Mouse (Mus musculus): ENCODE data around the gene Cldn10.
"Not testable (repeated sequence)": the region's sequence is repeated elsewhere in the genome, so short reads cannot be mapped to it uniquely, and the experiment has no call there.

Cldn10 gene

DNA sequence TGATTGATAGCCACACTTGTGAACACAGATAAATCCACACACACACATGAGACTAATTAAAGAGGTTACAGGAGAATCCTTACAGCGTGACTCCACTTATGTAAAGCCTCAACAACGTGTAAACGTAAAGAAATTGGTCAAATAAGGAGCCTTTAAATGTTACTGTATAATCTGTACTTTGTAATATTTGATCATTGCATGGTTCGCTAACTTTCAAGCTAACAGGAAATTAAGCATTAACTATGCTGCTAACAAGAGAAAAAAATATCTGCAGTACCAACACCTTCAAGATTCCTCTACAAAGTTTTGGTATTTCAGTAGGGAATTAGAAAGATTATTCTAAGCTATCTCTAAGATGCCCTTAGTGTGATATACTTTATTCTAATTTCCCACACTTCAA lies at the start of gene Cldn10:
Cldn10 (plus strand) TSS at position 288 of the 400 bp plus-strand sequence.
- DNase-seq (ENCODE audit: low read depth): no peak

DNA sequence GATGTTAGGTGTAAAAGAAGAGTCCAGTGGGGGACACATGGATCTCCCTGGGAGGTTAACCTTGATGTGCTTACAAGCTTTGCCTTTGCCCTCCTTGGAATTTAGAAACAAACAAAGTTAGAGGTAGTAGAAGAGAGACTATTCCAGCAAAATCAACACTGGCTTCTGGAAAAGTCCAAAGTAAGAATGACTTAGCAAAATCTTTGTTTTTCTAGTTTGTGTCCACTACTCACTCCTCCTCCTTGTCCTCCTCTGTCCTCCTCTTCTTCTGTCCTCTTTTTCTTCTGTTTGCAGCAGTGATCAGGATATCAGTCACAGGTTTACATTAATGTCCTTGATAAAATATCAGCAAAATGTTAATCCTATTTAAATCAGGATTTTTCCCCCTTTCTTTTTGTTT lies 45.9 kb upstream of the Cldn10 start:
- DNase-seq (ENCODE audit: low read depth): no peak

DNA sequence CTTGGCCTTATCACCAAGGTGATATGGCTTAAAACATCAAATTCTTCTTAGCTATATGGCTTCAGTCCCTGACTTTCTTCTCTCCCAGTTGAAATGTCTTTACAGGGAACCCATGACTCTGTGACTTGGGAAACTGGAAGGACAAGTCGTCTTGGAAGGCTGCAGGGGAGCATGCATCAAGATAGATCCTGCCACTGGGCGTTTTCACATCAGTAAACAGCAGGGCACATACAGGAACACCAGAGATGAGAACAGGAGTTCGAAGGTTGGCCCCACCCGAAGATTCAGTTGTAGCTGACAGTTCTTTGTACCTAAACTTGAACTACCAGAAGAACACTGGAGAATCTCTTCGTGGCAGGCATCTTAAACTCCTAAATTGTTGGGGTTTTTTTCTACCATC lies 44.8 kb upstream of the Cldn10 start:
- DNase-seq (ENCODE audit: low read depth): no peak

DNA sequence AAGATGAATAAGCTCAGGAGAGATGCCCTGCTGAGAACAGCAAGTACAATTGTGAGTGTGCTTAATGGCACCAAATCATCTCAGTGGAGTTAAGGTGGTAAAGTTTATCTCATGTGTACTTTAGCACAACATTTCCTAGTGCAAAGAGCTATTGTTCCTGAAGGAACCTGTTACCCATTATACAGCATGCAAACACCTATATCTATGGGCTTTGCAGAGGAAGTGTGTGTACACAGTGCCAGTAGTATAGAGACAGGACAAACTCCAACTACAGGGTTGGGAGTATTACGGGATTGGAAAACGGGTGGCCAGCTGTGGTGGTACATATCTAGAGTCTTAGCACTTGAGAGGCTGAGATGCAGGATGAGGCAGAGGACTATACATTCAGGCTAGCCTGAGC lies 38.6 kb upstream of the Cldn10 start:
- no peak for DNase-seq (ENCODE audit: low read depth)

DNA sequence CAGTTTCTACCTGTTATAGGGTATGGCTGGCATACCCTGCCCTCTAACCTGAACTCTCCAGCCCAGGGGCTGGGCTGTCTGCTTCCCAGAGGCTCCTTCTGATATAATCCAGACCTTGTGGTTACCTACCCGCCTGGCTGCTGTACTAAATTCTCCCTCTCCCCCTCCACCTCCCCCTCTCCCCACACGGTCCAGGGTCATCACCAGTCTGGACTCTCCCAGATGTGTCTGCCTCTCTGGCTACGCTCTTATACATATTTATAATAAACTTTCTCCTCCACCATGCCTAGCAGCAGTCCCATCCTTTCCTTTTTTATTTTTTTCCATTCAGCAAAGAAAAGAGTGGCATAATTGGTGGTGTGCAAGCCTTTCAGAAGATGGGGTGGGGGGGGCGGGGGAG lies 38.0 kb upstream of the Cldn10 start:
- DNase-seq (ENCODE audit: low read depth): no peak

DNA sequence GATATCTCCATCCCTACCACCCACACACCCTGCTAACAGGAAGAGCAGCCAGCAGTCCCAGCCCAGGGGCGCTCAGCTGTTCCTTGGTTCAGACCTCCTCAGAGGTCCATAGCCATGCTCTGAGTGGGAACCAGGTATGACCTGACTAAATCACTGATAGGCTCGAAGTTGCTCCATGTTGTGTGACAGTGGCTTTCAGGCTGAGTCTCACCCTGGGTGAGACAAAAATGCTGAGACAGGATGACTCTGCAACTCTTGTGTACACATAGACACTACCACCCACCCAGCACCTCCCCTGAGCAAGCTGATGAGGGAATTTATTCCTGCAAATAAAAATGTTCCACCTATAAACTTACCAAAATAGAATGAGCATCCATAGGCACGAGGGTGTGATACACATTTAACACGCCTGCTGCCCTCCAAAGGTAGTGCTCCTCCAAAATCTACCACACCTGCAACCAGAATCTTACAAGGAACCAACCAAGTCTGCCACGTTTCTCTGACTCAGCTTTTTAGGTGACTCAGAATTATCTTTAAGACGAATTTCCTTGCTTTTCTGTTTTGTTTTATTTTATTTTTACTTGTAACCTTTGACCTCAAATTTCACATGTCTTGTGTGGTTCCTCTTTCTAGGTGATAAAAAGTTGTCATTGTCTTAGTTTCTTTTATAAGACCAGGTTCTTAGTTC lies 37.1 kb upstream of the Cldn10 start:
- no peak for DNase-seq (ENCODE audit: low read depth)

DNA sequence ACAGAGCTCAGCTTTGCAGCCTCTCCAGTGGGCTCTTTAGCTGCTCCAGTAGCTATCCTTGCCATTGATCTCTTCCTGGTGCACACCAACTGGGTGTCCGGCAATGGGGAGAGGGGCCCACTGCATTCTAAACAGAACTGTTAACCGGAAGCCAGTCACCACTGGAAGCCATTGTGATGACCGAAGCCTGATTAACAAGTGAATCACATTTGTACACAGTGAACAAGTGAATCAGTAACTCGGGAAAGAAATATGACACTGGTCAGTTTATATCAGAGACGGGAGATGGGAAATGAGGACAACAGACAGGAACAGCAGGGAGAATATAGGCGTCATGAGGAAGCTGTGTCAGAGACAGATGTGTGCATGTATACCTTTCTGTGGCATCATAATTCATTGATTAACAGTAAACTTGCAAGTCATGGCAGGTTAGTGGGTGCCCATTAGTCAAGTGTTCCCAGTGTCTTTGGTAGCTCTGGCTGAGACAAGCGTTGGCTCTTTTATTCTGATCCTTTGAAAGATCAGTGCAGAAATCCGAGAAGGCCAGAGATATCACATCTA lies 36.4 kb upstream of the Cldn10 start:
- no peak for DNase-seq (ENCODE audit: low read depth)

DNA sequence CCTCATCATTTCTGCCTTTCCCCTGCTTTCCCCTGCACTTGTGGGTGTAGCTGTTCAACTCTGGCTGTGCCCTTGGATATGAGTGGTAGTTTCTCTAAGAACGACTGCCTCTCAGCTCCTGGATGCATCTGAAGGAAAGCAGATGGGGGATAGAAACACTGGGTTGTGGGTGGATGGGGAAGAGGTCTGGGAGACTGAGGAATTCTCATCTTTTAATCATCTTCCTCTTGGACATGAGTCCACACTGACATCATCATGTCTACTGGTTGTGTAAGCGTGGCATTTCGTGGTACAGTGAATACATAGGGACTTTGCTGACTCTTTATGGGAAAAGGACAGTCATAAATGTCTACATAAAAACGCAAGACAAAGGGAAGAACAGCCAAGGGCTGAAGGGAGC lies 31.7 kb upstream of the Cldn10 start:
- DNase-seq (ENCODE audit: low read depth): no peak

DNA sequence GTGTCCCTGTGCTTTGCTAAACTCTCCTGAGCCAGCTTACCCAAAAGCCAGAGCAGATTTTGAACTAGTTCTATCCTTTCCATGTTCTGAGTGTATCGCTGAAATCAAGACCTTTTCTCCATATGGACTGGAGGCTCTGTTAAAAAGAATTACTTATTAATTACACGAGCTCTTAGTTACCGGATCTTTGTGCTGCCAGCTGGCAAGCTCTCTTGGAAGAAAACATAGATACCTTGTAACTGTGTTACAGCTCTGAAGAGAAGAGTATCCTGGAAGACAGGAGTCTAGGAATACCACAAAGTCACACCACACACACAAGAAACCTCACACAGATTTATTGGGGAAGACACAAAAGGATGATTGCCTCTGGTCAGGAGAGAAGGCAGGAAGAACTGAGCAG lies 31.1 kb upstream of the Cldn10 start:
- no peak for DNase-seq (ENCODE audit: low read depth)

DNA sequence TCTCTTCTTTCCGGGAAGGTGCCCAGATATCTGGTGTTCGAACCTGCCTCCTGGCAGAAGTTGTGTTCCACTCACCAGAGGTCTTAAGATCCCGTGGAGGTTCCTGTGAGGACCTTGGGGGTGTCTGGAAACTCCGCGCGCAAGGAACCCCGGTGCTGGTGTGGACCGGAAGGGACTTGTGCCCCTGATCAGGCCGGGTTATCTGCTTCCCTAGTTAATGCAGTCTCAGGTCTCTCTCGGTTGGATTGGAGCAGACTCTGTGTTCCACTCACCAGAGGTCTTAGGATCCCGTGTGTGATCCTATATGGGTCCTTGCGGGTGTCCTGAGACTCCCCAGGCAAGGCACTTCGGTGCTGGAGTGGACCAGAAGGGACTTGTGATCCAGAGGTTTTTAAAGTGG lies 24.3 kb upstream of the Cldn10 start:
- not testable (repeated sequence) for DNase-seq (ENCODE audit: low read depth)

DNA sequence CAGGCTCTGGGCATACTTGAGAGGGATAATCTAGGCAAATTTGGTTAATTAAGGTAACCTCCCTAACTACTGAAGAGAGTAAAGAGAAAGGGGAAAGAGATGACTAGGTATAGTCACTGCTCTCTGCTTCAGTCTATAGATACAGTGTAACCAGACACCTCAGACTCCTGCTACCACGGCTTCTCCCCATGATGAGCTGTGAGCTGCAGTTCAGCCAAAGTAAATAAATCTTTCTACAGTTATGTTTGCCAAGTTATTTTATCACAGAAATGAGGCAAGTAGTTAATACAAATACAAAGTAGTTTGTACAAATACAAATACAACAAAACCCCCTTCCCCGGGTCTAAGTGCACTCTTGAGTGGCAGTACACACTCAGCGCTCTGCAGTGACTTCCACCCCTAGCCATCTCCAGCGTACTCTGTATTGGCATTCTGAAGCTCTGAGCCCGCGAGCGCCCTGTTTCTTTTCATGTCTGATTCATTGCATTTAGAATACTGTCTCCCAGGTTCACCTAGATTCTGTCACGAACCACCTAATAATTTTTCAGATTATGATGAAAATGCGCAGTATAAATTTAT lies 23.7 kb upstream of the Cldn10 start:
- no peak for DNase-seq (ENCODE audit: low read depth)

DNA sequence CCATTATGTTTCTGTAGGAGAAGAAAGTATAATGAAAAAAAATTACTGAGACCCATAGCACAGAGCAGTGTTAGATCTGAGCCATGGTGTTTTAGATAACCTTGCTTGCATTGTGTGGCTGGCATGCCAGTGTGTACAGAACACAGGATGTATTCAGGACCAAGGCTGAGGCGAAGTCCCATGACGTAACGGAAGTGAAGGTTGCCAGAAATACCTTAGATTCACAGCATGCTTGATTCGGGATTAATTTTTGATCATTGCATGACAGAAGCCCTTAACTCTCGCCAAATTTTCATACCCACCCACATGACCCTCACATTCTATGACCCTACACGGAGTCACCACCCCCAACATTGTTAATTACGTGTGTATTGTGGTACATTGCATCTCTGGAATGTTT lies 22.4 kb upstream of the Cldn10 start:
- no peak for DNase-seq (ENCODE audit: low read depth)

DNA sequence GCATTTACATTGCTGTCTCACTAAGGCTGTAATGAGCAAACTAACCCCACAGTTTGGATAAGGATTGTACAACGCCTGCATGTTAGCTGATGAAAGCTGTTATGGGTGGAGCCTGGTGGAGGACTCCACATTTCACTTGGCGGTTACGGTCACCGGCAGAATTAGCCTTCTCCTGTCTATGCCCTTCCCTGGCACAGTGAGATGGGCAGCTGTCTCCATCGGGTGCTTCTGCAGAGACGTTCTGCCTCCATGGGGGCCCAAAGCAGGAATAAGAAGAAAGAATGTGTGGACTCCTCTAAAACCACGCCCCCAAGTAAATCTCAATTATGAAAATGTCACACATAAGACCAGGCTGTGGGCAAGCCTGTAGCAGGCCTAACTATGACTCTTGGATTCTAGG lies 21.8 kb upstream of the Cldn10 start:
- DNase-seq (ENCODE audit: low read depth): no peak

DNA sequence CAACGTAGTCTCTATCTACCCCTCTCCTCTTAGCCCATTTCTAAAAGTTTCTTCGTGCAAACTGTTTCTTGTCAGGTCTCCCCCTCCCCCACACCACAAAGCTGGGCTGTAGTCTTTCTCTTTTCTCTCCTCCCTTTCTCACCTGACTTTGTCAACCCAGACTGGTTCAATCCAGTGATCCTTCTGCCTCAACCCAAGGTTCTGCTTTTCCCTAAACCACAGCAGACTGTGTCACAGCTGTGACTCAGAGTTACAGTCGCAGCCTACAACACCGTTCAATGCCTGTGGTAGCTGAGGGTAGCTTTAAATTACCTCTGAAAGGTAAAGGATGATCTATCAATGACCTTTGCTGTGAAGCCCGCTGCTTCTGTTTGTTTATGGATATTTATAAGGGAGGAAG lies 21.3 kb upstream of the Cldn10 start:
- no peak for DNase-seq (ENCODE audit: low read depth)

DNA sequence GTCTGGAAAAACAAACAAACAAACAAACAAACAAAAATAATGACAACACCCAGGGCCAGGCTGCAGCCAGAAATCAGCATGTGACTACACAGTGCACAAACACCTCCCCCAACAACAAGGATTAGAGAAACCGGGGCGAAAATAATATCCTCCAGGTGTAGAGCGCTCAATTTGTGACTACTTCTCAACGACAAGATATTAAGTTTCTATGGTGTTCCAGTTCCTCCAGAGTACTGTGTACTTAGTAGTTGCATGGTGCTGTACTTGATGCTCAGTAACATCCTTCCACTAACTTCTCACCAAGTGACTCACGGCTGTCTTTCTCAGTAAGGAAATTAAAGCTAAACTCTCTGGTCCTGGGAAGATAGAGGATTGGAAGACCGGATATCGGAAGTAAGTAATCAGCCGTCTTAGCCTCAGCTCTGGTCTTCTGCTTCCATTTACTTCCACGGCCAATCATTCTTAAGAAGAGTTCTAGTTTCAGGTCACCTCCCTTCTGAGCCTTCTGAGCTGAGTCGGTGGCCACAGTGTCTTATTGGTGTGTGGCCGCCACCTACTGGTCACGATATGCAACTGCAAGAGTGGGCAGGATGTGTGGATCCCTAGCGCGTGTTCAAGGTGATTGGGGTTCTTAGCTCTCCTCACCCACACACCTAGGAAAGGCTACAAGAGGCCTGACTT lies 19.9 kb upstream of the Cldn10 start:
- peak; percentile 61 for DNase-seq (ENCODE audit: low read depth)

DNA sequence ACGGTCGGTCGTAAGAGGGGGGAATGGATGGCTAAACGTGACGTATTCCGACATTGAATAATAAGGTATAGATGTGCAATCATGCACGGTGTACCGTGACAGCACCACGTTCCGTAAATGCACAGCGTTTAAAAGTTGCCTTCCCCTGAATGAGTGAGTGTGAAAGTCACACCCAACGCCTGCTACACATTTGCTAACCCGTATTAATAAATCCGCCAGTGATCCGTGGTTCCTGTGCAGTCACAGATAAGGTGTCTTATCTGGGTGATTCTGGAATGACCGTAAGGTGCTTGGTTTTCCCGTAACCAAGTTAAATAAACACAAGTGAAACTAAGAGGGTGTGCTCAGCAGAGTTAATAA lies 19.4 kb upstream of the Cldn10 start:
- DNase-seq (ENCODE audit: low read depth): no peak

DNA sequence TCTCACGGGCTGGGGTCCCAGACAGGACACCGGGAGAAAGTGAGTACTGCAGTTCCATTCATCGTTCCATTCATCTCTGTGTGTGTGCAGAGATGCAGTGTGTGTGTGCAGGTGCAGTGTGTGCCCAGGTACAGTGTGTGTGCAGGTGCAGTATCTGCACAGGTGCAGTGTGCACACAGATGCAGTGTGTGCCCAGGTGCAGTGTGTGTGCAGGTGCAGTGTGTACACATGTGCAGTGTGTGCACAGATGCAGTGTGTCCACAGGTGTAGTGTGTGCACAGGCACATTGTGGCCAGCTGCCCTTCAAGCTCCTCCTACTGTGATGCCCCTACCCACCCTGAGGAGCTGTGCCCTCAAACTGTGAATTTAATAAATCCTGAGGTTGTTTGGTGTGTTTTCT lies 14.0 kb upstream of the Cldn10 start:
- DNase-seq (ENCODE audit: low read depth): no peak

DNA sequence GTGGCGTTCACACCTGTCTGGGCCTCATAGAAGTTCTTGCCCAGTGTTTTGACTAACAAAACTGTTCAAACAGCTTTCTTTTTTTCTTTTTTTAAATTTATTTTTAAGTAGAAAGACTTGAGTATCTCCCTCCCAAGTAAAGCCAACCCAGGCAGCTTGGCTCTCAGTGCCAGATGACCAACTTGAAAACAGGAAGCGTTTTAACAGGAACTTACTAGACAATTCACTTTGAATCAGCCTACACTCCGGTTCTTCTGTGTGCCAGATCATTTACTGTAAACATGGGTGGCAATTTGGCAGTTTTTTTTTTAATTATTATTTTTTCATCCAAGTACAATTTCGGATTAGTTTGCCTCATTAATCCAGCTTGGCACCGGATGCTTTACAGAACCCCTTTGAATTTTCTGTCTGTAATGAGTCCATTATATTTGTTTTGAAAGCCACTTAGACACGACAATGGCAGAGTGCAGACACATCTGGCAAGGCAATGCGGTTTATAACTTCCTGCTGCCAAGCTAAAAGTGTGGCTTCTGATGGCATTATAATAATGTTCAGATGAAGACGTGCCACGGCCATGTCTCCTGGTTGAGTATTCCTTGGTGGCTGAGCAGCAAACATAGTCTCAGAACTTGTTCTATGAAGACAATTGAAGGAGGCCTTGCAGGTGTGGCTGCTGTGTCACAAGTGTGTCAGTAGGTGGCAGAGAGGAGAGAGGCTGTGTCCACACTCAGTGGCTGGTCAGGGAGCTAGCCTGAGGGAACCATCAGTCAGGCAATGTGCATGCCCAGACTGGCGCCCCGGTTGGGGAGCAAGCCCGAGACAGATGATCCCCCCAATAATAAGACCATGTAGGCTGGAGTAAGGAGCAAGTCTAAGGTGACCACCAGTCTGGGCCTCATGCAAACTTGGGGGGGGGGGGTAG lies 12.9 kb upstream of the Cldn10 start:
- DNase-seq (ENCODE audit: low read depth): no peak

DNA sequence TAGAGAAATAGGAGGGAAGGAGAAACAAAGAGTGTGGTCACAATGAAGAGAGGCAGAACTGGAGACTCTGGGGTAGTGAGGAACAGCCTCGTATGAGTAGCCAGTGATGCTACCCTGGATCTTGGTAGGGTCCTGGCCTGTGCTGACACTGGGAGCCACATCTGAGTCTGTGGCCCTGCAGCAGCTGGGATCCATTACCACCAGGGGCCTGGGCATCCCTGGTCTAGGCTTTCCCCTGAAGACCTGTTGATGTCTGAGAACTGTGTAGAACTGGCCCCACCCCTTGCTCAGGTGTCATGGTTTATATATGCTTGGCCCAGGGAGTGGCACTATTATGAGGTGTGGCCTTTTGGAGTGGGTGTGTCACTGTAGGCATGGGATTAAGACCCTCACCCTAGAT lies 12.2 kb upstream of the Cldn10 start:
- DNase-seq (ENCODE audit: low read depth): no peak

DNA sequence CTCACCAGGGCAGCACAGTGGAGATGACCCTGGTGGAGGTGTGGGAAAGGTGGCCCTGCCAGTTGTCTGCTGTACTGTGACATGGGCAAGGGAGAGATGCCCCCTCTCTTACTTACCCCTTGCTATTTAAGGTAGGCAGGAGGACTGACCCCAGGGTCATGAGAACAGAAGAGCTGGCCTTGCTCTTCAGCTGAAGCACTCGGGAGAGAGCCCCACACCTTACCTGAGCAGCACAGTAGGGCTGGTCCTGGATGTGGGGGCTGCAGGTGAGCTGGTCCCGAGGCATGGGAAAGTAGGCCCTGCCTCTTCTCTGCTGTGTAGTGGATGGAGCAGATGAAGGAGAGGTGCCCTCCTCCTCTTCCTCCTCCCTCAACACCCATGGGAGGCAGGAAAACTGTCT lies 11.3 kb upstream of the Cldn10 start:
- no peak for DNase-seq (ENCODE audit: low read depth)

DNA sequence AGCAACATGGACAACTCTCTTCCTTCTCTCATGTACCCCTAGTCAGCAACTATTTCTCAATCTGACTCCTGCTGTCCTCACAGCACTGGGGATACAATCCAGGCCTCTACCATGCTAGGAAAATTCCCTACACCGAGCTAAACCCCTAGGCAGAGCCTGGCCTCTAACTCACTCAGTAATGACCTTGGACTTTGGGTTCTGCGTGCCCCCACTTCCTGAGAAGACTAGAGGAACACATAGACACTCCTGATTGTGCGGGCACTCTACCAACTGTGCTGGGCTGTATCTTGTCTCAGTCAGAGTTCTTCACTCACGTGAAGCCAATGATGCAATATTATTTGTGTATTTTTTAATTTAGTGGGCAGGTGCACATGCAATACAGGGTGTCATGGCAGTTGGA lies 10.2 kb upstream of the Cldn10 start:
- no peak for DNase-seq (ENCODE audit: low read depth)

DNA sequence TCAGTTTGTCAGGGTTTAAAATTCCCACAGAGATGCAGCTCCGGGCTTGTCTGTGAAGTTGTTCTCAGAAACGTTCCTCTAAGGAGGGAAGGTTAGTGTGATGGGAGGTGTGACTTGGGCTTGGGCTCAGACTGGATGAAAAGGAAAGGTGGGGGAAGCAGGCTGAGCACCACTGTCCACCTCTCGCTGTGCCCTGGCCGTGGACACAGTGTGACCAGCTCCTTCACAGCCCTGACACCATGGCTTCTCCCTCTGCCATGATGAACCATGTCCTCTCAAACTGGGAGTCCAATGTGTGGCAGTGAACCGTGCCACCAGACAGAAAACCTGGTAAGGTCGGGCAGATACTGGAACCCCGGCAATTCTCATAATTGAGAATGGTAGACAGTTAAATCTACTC lies 6.1 kb upstream of the Cldn10 start:
- no peak for DNase-seq (ENCODE audit: low read depth)

Data from c-Kit-positive CD71-negative TER-119-negative erythroid progenitor cells, embryonic 14.5 days (primary cell).